Mouse (Mus musculus): ENCODE measurements at regions not wholly inside any gene's neighbourhood (a gene's known extent, or its start where the extent isn't known, plus 50 kb on each side); places are given as distances from the start of the nearest gene placed in this dataset.

- in situ Hi-C loops (cut with MboI; ENCODE audit: low sequenced_read_pairs in 2 of 2, unreplicated experiment in 2 of 2), result no loop called here
- H3K9me3 ChIP-seq (ENCODE audit: control insufficient read depth, insufficient read depth, low read depth, low read length), result no peaks in the 10 kb centered on the region; the same call in 1 of the 2 replicates
- H3K4me1 ChIP-seq (ENCODE audit: control insufficient read depth in 2 of 2, insufficient read depth in 2 of 2, low read length in 2 of 2, poor library complexity in 1 of 2), result no peaks in the 10 kb centered on the region
- no peak overlapping the region for H3K9ac ChIP-seq (ENCODE audit: insufficient read depth, low read depth, low read length, poor library complexity, severe bottlenecking)
- H3K36me3 ChIP-seq (ENCODE audit: control insufficient read depth, insufficient read depth, low read length, poor library complexity, severe bottlenecking), result no peaks in the 10 kb centered on the region
- DNase-seq (ENCODE audit: low read depth, low spot score), result no peak
- H3K27ac ChIP-seq (ENCODE audit: insufficient read depth, low read depth, low read length, poor library complexity, severe bottlenecking), result no peak overlapping the region
- H3K4me3 ChIP-seq (ENCODE audit: insufficient read depth in 1 of 2, low read depth in 1 of 2, low read length in 2 of 2, poor library complexity in 1 of 2, severe bottlenecking in 1 of 2), result no peak overlapping the region
- TF ChIP-seq HCFC1 (IDR thresholded peaks at IDR 0.05; ENCODE audit: borderline replicate concordance, insufficient read depth, low read length), result no peak
- no peak for TF ChIP-seq ZNF384 (IDR thresholded peaks at IDR 0.05; ENCODE audit: low read depth, low read length)
- TF ChIP-seq ZC3H11A (IDR thresholded peaks at IDR 0.05; ENCODE audit: borderline replicate concordance, low read depth, low read length), result no peak
- no peak for TF ChIP-seq CHD2 (IDR thresholded peaks at IDR 0.05; ENCODE audit: low read depth, low read length)
- no peak for TF ChIP-seq MAFK (IDR thresholded peaks at IDR 0.05; ENCODE audit: insufficient read depth, low read depth, low read length)
Measured at GRCm38 (mm10) chr3:143193263-143193970, 311.6 kb upstream of the Pkn2 start.

- no peak for DNase-seq (ENCODE audit: low read depth, low spot score)
- Histone ChIP-seq H3K4me1 (ENCODE audit: control insufficient read depth in 2 of 2, insufficient read depth in 2 of 2, low read length in 2 of 2, poor library complexity in 1 of 2) (no peaks in the 10 kb centered on the region), H3K36me3 (ENCODE audit: control insufficient read depth, insufficient read depth, low read length, poor library complexity, severe bottlenecking) (no peaks in the 10 kb centered on the region), H3K9ac (ENCODE audit: insufficient read depth, low read depth, low read length, poor library complexity, severe bottlenecking) (no peak overlapping the region), H3K9me3 (ENCODE audit: control insufficient read depth, insufficient read depth, low read depth, low read length) (no peaks in the 10 kb centered on the region; the same call in 1 of the 2 replicates), H3K4me3 (ENCODE audit: insufficient read depth in 1 of 2, low read depth in 1 of 2, low read length in 2 of 2, poor library complexity in 1 of 2, severe bottlenecking in 1 of 2) (no peak overlapping the region), H3K27ac (ENCODE audit: insufficient read depth, low read depth, low read length, poor library complexity, severe bottlenecking) (no peak overlapping the region)
- in situ Hi-C loops (cut with MboI; ENCODE audit: low sequenced_read_pairs in 2 of 2, unreplicated experiment in 2 of 2), result no loop called here
- no peak for TF ChIP-seq ZC3H11A (IDR thresholded peaks at IDR 0.05; ENCODE audit: borderline replicate concordance, low read depth, low read length)
Measured at GRCm38 (mm10) chr3:143188931-143189330, 307.1 kb upstream of the Pkn2 start.

DNA sequence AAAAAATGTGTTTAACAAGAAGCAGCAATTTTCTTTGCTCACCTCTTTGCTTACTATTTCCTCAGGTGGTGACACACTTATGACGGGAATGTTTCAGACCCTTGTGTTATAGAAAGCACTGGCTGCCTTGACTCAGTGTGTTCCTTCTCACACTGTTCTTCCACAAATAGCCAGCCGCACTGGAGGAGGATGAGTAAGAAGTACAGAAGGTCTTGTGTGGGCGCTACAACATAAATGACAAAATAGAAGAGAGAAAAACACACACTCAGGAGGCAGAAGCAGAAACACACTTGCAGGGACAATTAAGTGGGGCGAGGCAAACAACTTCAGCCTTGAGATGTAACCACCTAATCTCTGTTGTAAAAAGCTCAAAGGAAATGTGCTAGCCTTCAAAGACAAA is 292.2 kb upstream of the Pkn2 start:
- in situ Hi-C loops (cut with MboI; ENCODE audit: low sequenced_read_pairs in 2 of 2, unreplicated experiment in 2 of 2), result no loop called here
- Histone ChIP-seq H3K36me3 (ENCODE audit: control insufficient read depth, insufficient read depth, low read length, poor library complexity, severe bottlenecking) (no peaks in the 10 kb centered on the region), H3K9ac (ENCODE audit: insufficient read depth, low read depth, low read length, poor library complexity, severe bottlenecking) (no peak overlapping the region), H3K4me1 (ENCODE audit: control insufficient read depth in 2 of 2, insufficient read depth in 2 of 2, low read length in 2 of 2, poor library complexity in 1 of 2) (no peaks in the 10 kb centered on the region), H3K9me3 (ENCODE audit: control insufficient read depth, insufficient read depth, low read depth, low read length) (no peaks in the 10 kb centered on the region), H3K27ac (ENCODE audit: insufficient read depth, low read depth, low read length, poor library complexity, severe bottlenecking) (no peak overlapping the region), H3K4me3 (ENCODE audit: insufficient read depth in 1 of 2, low read depth in 1 of 2, low read length in 2 of 2, poor library complexity in 1 of 2, severe bottlenecking in 1 of 2) (no peak overlapping the region)
- no peak for TF ChIP-seq ZC3H11A (IDR thresholded peaks at IDR 0.05; ENCODE audit: borderline replicate concordance, low read depth, low read length)
- TF ChIP-seq CHD2 (IDR thresholded peaks at IDR 0.05; ENCODE audit: low read depth, low read length), result no peak
- no peak for TF ChIP-seq ZNF384 (IDR thresholded peaks at IDR 0.05; ENCODE audit: low read depth, low read length)
- TF ChIP-seq HCFC1 (IDR thresholded peaks at IDR 0.05; ENCODE audit: borderline replicate concordance, insufficient read depth, low read length), result no peak
- no peak for TF ChIP-seq MAFK (IDR thresholded peaks at IDR 0.05; ENCODE audit: insufficient read depth, low read depth, low read length)
- no peak for DNase-seq (ENCODE audit: low read depth, low spot score)

- in situ Hi-C loops (cut with MboI; ENCODE audit: low sequenced_read_pairs in 2 of 2, unreplicated experiment in 2 of 2), result no loop called here
- TF ChIP-seq HCFC1 (IDR thresholded peaks at IDR 0.05; ENCODE audit: borderline replicate concordance, insufficient read depth, low read length) (no peak), ZNF384 (IDR thresholded peaks at IDR 0.05; ENCODE audit: low read depth, low read length) (no peak), ZC3H11A (IDR thresholded peaks at IDR 0.05; ENCODE audit: borderline replicate concordance, low read depth, low read length) (no peak), MAFK (IDR thresholded peaks at IDR 0.05; ENCODE audit: insufficient read depth, low read depth, low read length) (no peak), CHD2 (IDR thresholded peaks at IDR 0.05; ENCODE audit: low read depth, low read length) (no peak)
- H3K9me3 ChIP-seq (ENCODE audit: control insufficient read depth, insufficient read depth, low read depth, low read length), result no peaks in the 10 kb centered on the region
- no peak overlapping the region for H3K4me3 ChIP-seq (ENCODE audit: insufficient read depth in 1 of 2, low read depth in 1 of 2, low read length in 2 of 2, poor library complexity in 1 of 2, severe bottlenecking in 1 of 2)
- DNase-seq (ENCODE audit: low read depth, low spot score), result no peak
- H3K4me1 ChIP-seq (ENCODE audit: control insufficient read depth in 2 of 2, insufficient read depth in 2 of 2, low read length in 2 of 2, poor library complexity in 1 of 2), result peaks cover 2 to 3% of the 10 kb centered on the region in 2 experiments; a peak in 1 of 4 replicates
- no peak overlapping the region for H3K27ac ChIP-seq (ENCODE audit: insufficient read depth, low read depth, low read length, poor library complexity, severe bottlenecking)
- no peaks in the 10 kb centered on the region for H3K36me3 ChIP-seq (ENCODE audit: control insufficient read depth, insufficient read depth, low read length, poor library complexity, severe bottlenecking)
- no peak overlapping the region for H3K9ac ChIP-seq (ENCODE audit: insufficient read depth, low read depth, low read length, poor library complexity, severe bottlenecking)
Measured at GRCm38 (mm10) chr3:143162444-143162843, 280.6 kb upstream of the Pkn2 start.

GRCm38 (mm10) chr3:143161993-143162392 is 280.2 kb upstream of the Pkn2 start:
- Histone ChIP-seq H3K4me1 (ENCODE audit: control insufficient read depth in 2 of 2, insufficient read depth in 2 of 2, low read length in 2 of 2, poor library complexity in 1 of 2) (peaks cover 2 to 3% of the 10 kb centered on the region in 2 experiments; a peak in 1 of 4 replicates), H3K9me3 (ENCODE audit: control insufficient read depth, insufficient read depth, low read depth, low read length) (no peaks in the 10 kb centered on the region), H3K4me3 (ENCODE audit: insufficient read depth in 1 of 2, low read depth in 1 of 2, low read length in 2 of 2, poor library complexity in 1 of 2, severe bottlenecking in 1 of 2) (no peak overlapping the region), H3K9ac (ENCODE audit: insufficient read depth, low read depth, low read length, poor library complexity, severe bottlenecking) (no peak overlapping the region), H3K27ac (ENCODE audit: insufficient read depth, low read depth, low read length, poor library complexity, severe bottlenecking) (no peak overlapping the region), H3K36me3 (ENCODE audit: control insufficient read depth, insufficient read depth, low read length, poor library complexity, severe bottlenecking) (no peaks in the 10 kb centered on the region)
- TF ChIP-seq ZNF384 (IDR thresholded peaks at IDR 0.05; ENCODE audit: low read depth, low read length), result no peak
- no peak for TF ChIP-seq MAFK (IDR thresholded peaks at IDR 0.05; ENCODE audit: insufficient read depth, low read depth, low read length)
- no peak for TF ChIP-seq HCFC1 (IDR thresholded peaks at IDR 0.05; ENCODE audit: borderline replicate concordance, insufficient read depth, low read length)
- no peak for TF ChIP-seq ZC3H11A (IDR thresholded peaks at IDR 0.05; ENCODE audit: borderline replicate concordance, low read depth, low read length)
- TF ChIP-seq CHD2 (IDR thresholded peaks at IDR 0.05; ENCODE audit: low read depth, low read length), result no peak
- no peak for DNase-seq (ENCODE audit: low read depth, low spot score)
- in situ Hi-C loops (cut with MboI; ENCODE audit: low sequenced_read_pairs in 2 of 2, unreplicated experiment in 2 of 2), result no loop called here
